13 mouse cellular contexts compared by ENCODE assay signal in genomic region chrX:141276397-141276796, GRCm38 (mm10).
"Had no signal": no experiment of that assay in that cellular context is flagged by ENCODE, and none has a peak within 500 bp of the region (broad histone marks: within the 10 kb centered on the region; RNA-seq: fewer than 3 reads in every experiment).

No protein-coding gene starts in this region.

- H3K9ac ChIP-seq: kidney, embryonic 15.5 days; limb, embryonic 13.5 days; liver, embryonic 14.5 days; midbrain, embryonic 15.5 days had no signal

- ATAC-seq: lung, postnatal 0 days; midbrain, embryonic 15.5 days had no signal

- H3K27ac ChIP-seq: kidney, embryonic 15.5 days; limb, embryonic 13.5 days; liver, embryonic 14.5 days; midbrain, embryonic 15.5 days had no signal

- H3K36me3 ChIP-seq: kidney, embryonic 15.5 days; limb, embryonic 13.5 days; midbrain, embryonic 15.5 days had no signal

- H3K9me3 ChIP-seq: kidney, embryonic 15.5 days; limb, embryonic 13.5 days; midbrain, embryonic 15.5 days had no signal

- H3K4me2 ChIP-seq: kidney, embryonic 15.5 days; limb, embryonic 13.5 days; midbrain, embryonic 15.5 days had no signal

- DNase-seq: kidney, postnatal 14 days; layer of hippocampus, adult 9-11 months; layer of hippocampus, postnatal 36 days; lung, adult 2 months; lung, postnatal 36 days; right cerebral cortex, adult 18-20 months; right cerebral cortex, postnatal 25 days; thymus, postnatal 36 days had no signal

- H3K4me3 ChIP-seq: kidney, embryonic 15.5 days; limb, embryonic 13.5 days; midbrain, embryonic 15.5 days had no signal

- H3K4me1 ChIP-seq: kidney, embryonic 15.5 days; limb, embryonic 13.5 days; midbrain, embryonic 15.5 days had no signal
